Mouse (Mus musculus) intestine, embryonic 16.5 days (tissue): ENCODE measurements around the gene Rnf216. TPM values are rescaled to one million over a fixed set of nuclear protein-coding genes. Genes with fewer than 3 reads are reported as not detected.

Experiments used
- ATAC-seq: fragments of 200-750 bp; cut with Nextera tagmentation; 2 replicates; pipeline ENCODE4 v1.8.0; 2017; ENCODE audit warnings: moderate TSS enrichment, moderate library complexity
- H3K27ac ChIP-seq: fragments of 300-500 bp; sonication (generic); 2 replicates; pipeline ENCODE4 v1.5.1; 2014; ENCODE audit warnings: mild to moderate bottlenecking, low read length
- H3K27me3 ChIP-seq: fragments of 300-500 bp; sonication (generic); replicated peaks from 2 replicates; pipeline ENCODE4 v1.6.1; 2014; ENCODE audit warnings: low read length, control low read depth, mixed read lengths; ENCODE audit not compliant: control insufficient read depth, insufficient read depth
- H3K36me3 ChIP-seq: fragments of 300-500 bp; sonication (generic); 2 replicates; pipeline ENCODE4 v1.6.1; 2014; ENCODE audit warnings: low read length, control low read depth; ENCODE audit not compliant: control insufficient read depth, insufficient read depth
- H3K4me1 ChIP-seq: fragments of 300-500 bp; sonication (generic); 2 replicates; pipeline ENCODE4 v1.6.1; 2014; ENCODE audit warnings: low read length, control low read depth, mixed read lengths; ENCODE audit not compliant: control insufficient read depth, insufficient read depth
- H3K4me2 ChIP-seq: fragments of 300-500 bp; sonication (generic); 2 replicates; pipeline ENCODE4 v1.6.1; 2014; ENCODE audit warnings: low read depth, low read length, control low read depth
- H3K4me3 ChIP-seq: fragments of 300-500 bp; sonication (generic); 2 replicates; pipeline ENCODE4 v1.5.1; 2014; ENCODE audit warnings: mild to moderate bottlenecking, low read length
- H3K9ac ChIP-seq: fragments of 300-500 bp; sonication (generic); 2 replicates; pipeline ENCODE4 v1.6.1; 2014; ENCODE audit warnings: low read depth, low read length
- H3K9me3 ChIP-seq: fragments of 300-500 bp; sonication (generic); 2 replicates; pipeline ENCODE4 v1.6.1; 2016; ENCODE audit warnings: low read length, control low read depth; ENCODE audit not compliant: control insufficient read depth
- WGBS: fragments of 180-500 bp; shearing (Covaris S2); extraction: QIAGEN DNeasy Blood & Tissue Kit; methylation state at CpG from one replicate; pipeline ENCODE4 v1.1.7; 2014; 5-methylcytosine and 5-hydroxymethylcytosine counted together
- polyA plus RNA-seq: library from polyadenylated mRNA; unstranded; fragments of >200 nt; fragmentation: Nextera tagmentation; extraction: Ambion mirVana; gene quantifications from 2 replicates; pipeline ENCODE4 v1.2.1, GENCODE M21; 2015

The Rnf216 gene
- polyA plus RNA-seq, 1 experiment from 2014 or later, result 28.4 TPM

- no peaks in the 10 kb centered on the region for H3K36me3 ChIP-seq
- no peak overlapping the region for H3K4me2 ChIP-seq
- H3K27me3 ChIP-seq, result no peaks in the 10 kb centered on the region
- no peaks in the 10 kb centered on the region for H3K9me3 ChIP-seq
- no peak for ATAC-seq
- H3K4me1 ChIP-seq, result peaks cover 28% of the 10 kb centered on the region
- H3K4me3 ChIP-seq, result no peak overlapping the region
- no peak overlapping the region for H3K27ac ChIP-seq
- 85% methylated on average over 6 of the region's 6 CpGs for WGBS
- no peak overlapping the region for H3K9ac ChIP-seq
Measured at GRCm38 (mm10) chr5:143051851-143052250, 60.9 kb downstream of the Rnf216 start.

- Histone ChIP-seq H3K4me3 (no peak overlapping the region), H3K27me3 (no peaks in the 10 kb centered on the region), H3K4me2 (0 out of 2 replicates have a peak overlapping the region, but pooled peaks have one; percentile 6), H3K9ac (no peak overlapping the region; the same call in 1 of the 2 replicates), H3K27ac (peak overlapping the region; percentile 60), H3K9me3 (no peaks in the 10 kb centered on the region), H3K36me3 (no peaks in the 10 kb centered on the region), H3K4me1 (peaks cover 25% of the 10 kb centered on the region)
- 65% methylated on average over 5 of the region's 5 CpGs for WGBS
- no peak for ATAC-seq
Measured at GRCm38 (mm10) chr5:143050273-143050672, 62.5 kb downstream of the Rnf216 start.

GRCm38 (mm10) chr5:143049746-143050145 is 63.0 kb downstream of the Rnf216 start:
- Histone ChIP-seq H3K27ac (peak overlapping the region; percentile 60), H3K9ac (no peak overlapping the region), H3K4me3 (no peak overlapping the region), H3K4me1 (peaks cover 25% of the 10 kb centered on the region), H3K4me2 (no peak overlapping the region), H3K9me3 (no peaks in the 10 kb centered on the region), H3K36me3 (no peaks in the 10 kb centered on the region), H3K27me3 (no peaks in the 10 kb centered on the region)
- 36% methylated on average over 4 of the region's 4 CpGs for WGBS
- ATAC-seq, result no peak

- H3K9ac ChIP-seq, result no peak overlapping the region
- no peaks in the 10 kb centered on the region for H3K27me3 ChIP-seq
- no peak overlapping the region for H3K4me2 ChIP-seq
- no peak overlapping the region for H3K4me3 ChIP-seq
- H3K4me1 ChIP-seq, result peaks cover 25% of the 10 kb centered on the region
- no peaks in the 10 kb centered on the region for H3K36me3 ChIP-seq
- ATAC-seq, result no peak
- peak overlapping the region; percentile 82 for H3K27ac ChIP-seq
- 77% methylated on average over 1 of the region's 1 CpGs for WGBS
- H3K9me3 ChIP-seq, result no peaks in the 10 kb centered on the region
Measured at GRCm38 (mm10) chr5:143049013-143049385, 63.8 kb downstream of the Rnf216 start.

- no peaks in the 10 kb centered on the region for H3K9me3 ChIP-seq
- no peaks in the 10 kb centered on the region for H3K36me3 ChIP-seq
- peak overlapping the region; percentile 82 for H3K27ac ChIP-seq
- H3K9ac ChIP-seq, result no peak overlapping the region
- ATAC-seq, result peak; percentile 57
- H3K4me1 ChIP-seq, result peaks cover 23% of the 10 kb centered on the region
- no peak overlapping the region for H3K4me2 ChIP-seq
- H3K27me3 ChIP-seq, result no peaks in the 10 kb centered on the region
- no peak overlapping the region for H3K4me3 ChIP-seq
Measured at GRCm38 (mm10) chr5:143048232-143049012, 64.4 kb downstream of the Rnf216 start.

- Histone ChIP-seq H3K36me3 (no peaks in the 10 kb centered on the region), H3K4me1 (peaks cover 23% of the 10 kb centered on the region), H3K9ac (no peak overlapping the region), H3K9me3 (no peaks in the 10 kb centered on the region), H3K27ac (peak overlapping the region; percentile 81), H3K4me2 (no peak overlapping the region), H3K27me3 (no peaks in the 10 kb centered on the region), H3K4me3 (no peak overlapping the region)
- WGBS, result 97% methylated on average over 1 of the region's 1 CpGs
- ATAC-seq, result no peak
Measured at GRCm38 (mm10) chr5:143047586-143047985, 65.2 kb downstream of the Rnf216 start.

GRCm38 (mm10) chr5:143043902-143044301 is 68.9 kb downstream of the Rnf216 start:
- Histone ChIP-seq H3K4me1 (peaks cover 11% of the 10 kb centered on the region), H3K4me3 (no peak overlapping the region), H3K9me3 (no peaks in the 10 kb centered on the region), H3K9ac (no peak overlapping the region), H3K27ac (no peak overlapping the region), H3K27me3 (no peaks in the 10 kb centered on the region), H3K36me3 (no peaks in the 10 kb centered on the region), H3K4me2 (no peak overlapping the region)
- WGBS, result 73% methylated on average over 2 of the region's 2 CpGs
- ATAC-seq, result no peak

- no peaks in the 10 kb centered on the region for H3K36me3 ChIP-seq
- 83% methylated on average over 2 of the region's 2 CpGs for WGBS
Measured at GRCm38 (mm10) chr5:143043285-143043684, 69.5 kb downstream of the Rnf216 start.

GRCm38 (mm10) chr5:143038794-143039193 is 74.0 kb downstream of the Rnf216 start:
- Histone ChIP-seq H3K27ac (no peak overlapping the region), H3K4me3 (no peak overlapping the region), H3K9me3 (no peaks in the 10 kb centered on the region), H3K36me3 (no peaks in the 10 kb centered on the region), H3K9ac (no peak overlapping the region), H3K27me3 (no peaks in the 10 kb centered on the region), H3K4me2 (no peak overlapping the region), H3K4me1 (no peaks in the 10 kb centered on the region)
- WGBS, result 70% methylated on average over 4 of the region's 4 CpGs
- ATAC-seq, result no peak

More at GRCm38 (mm10) chr5:143043285-143043684, 69.5 kb downstream of the Rnf216 start:
- no peak overlapping the region for H3K9ac ChIP-seq
- H3K4me3 ChIP-seq, result no peak overlapping the region
- H3K27ac ChIP-seq, result no peak overlapping the region
- H3K4me2 ChIP-seq, result no peak overlapping the region
- no peaks in the 10 kb centered on the region for H3K27me3 ChIP-seq
- peaks cover 8% of the 10 kb centered on the region for H3K4me1 ChIP-seq
- no peak for ATAC-seq
- H3K9me3 ChIP-seq, result no peaks in the 10 kb centered on the region

- 25% methylated on average over 1 of the region's 1 CpGs for WGBS
- Histone ChIP-seq H3K4me3 (no peak overlapping the region), H3K9ac (no peak overlapping the region), H3K36me3 (no peaks in the 10 kb centered on the region), H3K27ac (no peak overlapping the region), H3K27me3 (no peaks in the 10 kb centered on the region), H3K9me3 (no peaks in the 10 kb centered on the region), H3K4me1 (no peaks in the 10 kb centered on the region), H3K4me2 (no peak overlapping the region)
- no peak for ATAC-seq
Measured at GRCm38 (mm10) chr5:143037201-143037600, 75.6 kb downstream of the Rnf216 start.
